ENCODE assay signal across 10 mouse cellular contexts in the genomic region with DNA sequence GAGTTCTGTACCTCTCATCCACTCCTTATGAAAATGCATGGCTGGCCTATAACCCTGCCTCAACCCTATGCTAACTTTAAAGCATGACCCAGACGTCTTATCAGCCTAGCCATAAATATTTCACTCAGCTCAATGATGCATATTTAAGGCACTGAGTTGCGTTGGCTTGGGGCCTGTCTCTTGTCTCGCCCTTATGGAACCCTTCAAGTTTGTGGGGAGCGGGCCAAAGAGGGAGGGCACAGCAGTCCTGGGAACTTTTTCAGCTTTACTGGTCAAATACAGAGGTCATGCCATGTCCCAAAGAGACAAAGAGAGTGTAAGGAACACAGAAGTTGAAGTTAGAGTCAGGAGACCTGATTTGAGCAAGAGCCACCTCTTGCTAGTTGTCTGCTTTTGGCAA. TPM values are rescaled to one million over a fixed set of nuclear protein-coding genes. Genes with fewer than 3 reads are reported as not detected.
DNase-seq lines count a peak whose midpoint lies in the region; ATAC-seq and TF ChIP-seq lines count a peak whose summit lies in the region.
"Had no signal": no experiment of that assay in that cellular context is flagged by ENCODE, and none has a peak within 500 bp of the region (broad histone marks: within the 10 kb centered on the region; RNA-seq: fewer than 3 reads in every experiment).

No protein-coding gene starts in this region.

- no peak for TF ChIP-seq CTCF in kidney, adult 2 months (conservative IDR thresholded peaks at IDR 0.05; ENCODE audit: insufficient read depth, insufficient read length, low read depth, low read length)

- ATAC-seq in heart, embryonic 11.5 days (replicated peaks; ENCODE audit: insufficient number of reproducible peaks, low FRiP score, low TSS enrichment): no peak
- ATAC-seq in forebrain, embryonic 16.5 days: no peak

- H3K36me3 ChIP-seq in heart, embryonic 11.5 days (ENCODE audit: control insufficient read depth, insufficient read depth, low read length): no peaks in the 10 kb centered on the region
- H3K36me3 ChIP-seq in kidney, adult 2 months (ENCODE audit: control insufficient read depth, insufficient read depth, low read length): no peaks in the 10 kb centered on the region
- H3K36me3 ChIP-seq in forebrain, embryonic 16.5 days (ENCODE audit: control insufficient read depth, insufficient read depth): peaks cover 8% of the 10 kb centered on the region; the same call in 1 of the 2 replicates

- 48% methylated on average over 4 of the region's 4 CpGs for WGBS in heart, embryonic 11.5 days (ENCODE audit: insufficient replicate concordance)
- WGBS in kidney, adult 2 months: 70% methylated on average over 4 of the region's 4 CpGs
- WGBS in forebrain, embryonic 16.5 days: 63% methylated on average over 4 of the region's 4 CpGs

- no peak overlapping the region for H3K27ac ChIP-seq in heart, embryonic 11.5 days (ENCODE audit: low read depth, low read length)
- 0 out of 2 replicates have a peak overlapping the region, but pooled peaks have one; percentile 6 for H3K27ac ChIP-seq in kidney, adult 2 months (ENCODE audit: insufficient read depth, low read depth, low read length)
- no peak overlapping the region for H3K27ac ChIP-seq in forebrain, embryonic 16.5 days (ENCODE audit: low read length)
- H3K27ac ChIP-seq: hindbrain, embryonic 10.5 days had no signal

- no peaks in the 10 kb centered on the region for H3K9me3 ChIP-seq in heart, embryonic 11.5 days (replicated peaks; ENCODE audit: control insufficient read depth, low read length)
- H3K9me3 ChIP-seq in forebrain, embryonic 16.5 days (ENCODE audit: control insufficient read depth, low read length): no peaks in the 10 kb centered on the region
- H3K9me3 ChIP-seq: hindbrain, embryonic 10.5 days had no signal

- peaks cover 15% of the 10 kb centered on the region for H3K4me1 ChIP-seq in heart, embryonic 11.5 days (ENCODE audit: control insufficient read depth, insufficient read depth, low read length)
- H3K4me1 ChIP-seq in kidney, adult 2 months (ENCODE audit: control insufficient read depth, insufficient read depth, low read length): no peaks in the 10 kb centered on the region
- peaks cover 45% of the 10 kb centered on the region for H3K4me1 ChIP-seq in forebrain, embryonic 16.5 days (replicated peaks; ENCODE audit: control insufficient read depth, insufficient read depth, low read length)

- DNase-seq in heart, adult 18-20 months: peak; percentile 62 to 63
- peak; percentile 59 to 71 for DNase-seq in adrenal gland, postnatal 36 days
- DNase-seq in kidney, adult 2 months: peak; percentile 48
- DNase-seq in lung, postnatal 10 days: peak; percentile 81
- no peak for DNase-seq in frontal cortex, postnatal 25 days (ENCODE audit: low spot score in 2 of 2)
- DNase-seq in B cell, adult 2 months: no peak
- DNase-seq: layer of hippocampus, postnatal 36 days had no signal

- no peak overlapping the region for H3K4me2 ChIP-seq in heart, embryonic 11.5 days
- H3K4me2 ChIP-seq in forebrain, embryonic 16.5 days (ENCODE audit: low read length): no peak overlapping the region

- H3K27me3 ChIP-seq in heart, embryonic 11.5 days (ENCODE audit: control insufficient read depth, insufficient read depth, low read length): peaks cover 11% of the 10 kb centered on the region
- H3K27me3 ChIP-seq in kidney, adult 2 months (replicated peaks; ENCODE audit: control insufficient read depth, insufficient read depth, low read length): no peaks in the 10 kb centered on the region
- no peaks in the 10 kb centered on the region for H3K27me3 ChIP-seq in forebrain, embryonic 16.5 days (replicated peaks; ENCODE audit: control insufficient read depth, insufficient read depth, low read length)

- H3K9ac ChIP-seq in heart, embryonic 11.5 days (ENCODE audit: low read depth, low read length): no peak overlapping the region
- no peak overlapping the region for H3K9ac ChIP-seq in forebrain, embryonic 16.5 days (replicated peaks; ENCODE audit: low read depth, low read length)

- H3K4me3 ChIP-seq in heart, embryonic 11.5 days (ENCODE audit: low read depth, low read length): no peak overlapping the region
- no peak overlapping the region for H3K4me3 ChIP-seq in kidney, adult 2 months (ENCODE audit: insufficient read depth, low read depth, low read length)
- no peak overlapping the region for H3K4me3 ChIP-seq in forebrain, embryonic 16.5 days (replicated peaks; ENCODE audit: low read length)
- H3K4me3 ChIP-seq: hindbrain, embryonic 10.5 days had no signal

- TF ChIP-seq POLR2A in kidney, adult 2 months (IDR thresholded peaks at IDR 0.05; ENCODE audit: low read depth, low read length): no peak

RNA-seq across cellular contexts. Expression of a gene that starts 6.6 kb away (rescaled TPM):
- 1 to 10 TPM; 7.2 to 9.7 TPM for total RNA-seq in heart, adult 18-20 months (2021)
- 16.3 and 18.5 TPM in 2 replicates for polyA plus RNA-seq in heart, embryonic 11.5 days (2014; fragmentation: Nextera tagmentation; extraction: Ambion mirVana)
- 10 to 100 TPM; 45.5 to 49.5 TPM for total RNA-seq in adrenal gland, postnatal 36 days (2021)
- 9.1 and 10.1 TPM in 2 replicates for polyA plus RNA-seq in kidney, adult 2 months (2012; rRNA removed)
- polyA plus RNA-seq in forebrain, embryonic 16.5 days (2015; fragmentation: Nextera tagmentation; extraction: Ambion mirVana): 50.4 and 61.7 TPM in 2 replicates

Comparison
In these comparisons a context has a peak if more than half of its experiments do, and no peak if none do; other contexts are left out.
1. DNase-seq: peak in heart, adult 18-20 months (2 of 2), adrenal gland, postnatal 36 days (2 of 2), kidney, adult 2 months (single experiment) and lung, postnatal 10 days (single experiment); none in frontal cortex, postnatal 25 days (0 of 2) and B cell, adult 2 months (0 of 2).